Mouse (Mus musculus) adrenal gland, postnatal 0 days (tissue): ENCODE measurements around the gene Atf2. TPM values are rescaled to one million over a fixed set of nuclear protein-coding genes. Genes with fewer than 3 reads are reported as not detected.

Source experiments
- polyA plus RNA-seq: library from polyadenylated mRNA; unstranded; fragments of >200 nt; fragmentation: Nextera tagmentation; extraction: Ambion mirVana; gene quantifications from 2 replicates; pipeline ENCODE4 v1.2.1, GENCODE M21; 2015

Atf2 gene
- polyA plus RNA-seq, result 31.0 and 44.2 TPM in 2 replicates

DNA sequence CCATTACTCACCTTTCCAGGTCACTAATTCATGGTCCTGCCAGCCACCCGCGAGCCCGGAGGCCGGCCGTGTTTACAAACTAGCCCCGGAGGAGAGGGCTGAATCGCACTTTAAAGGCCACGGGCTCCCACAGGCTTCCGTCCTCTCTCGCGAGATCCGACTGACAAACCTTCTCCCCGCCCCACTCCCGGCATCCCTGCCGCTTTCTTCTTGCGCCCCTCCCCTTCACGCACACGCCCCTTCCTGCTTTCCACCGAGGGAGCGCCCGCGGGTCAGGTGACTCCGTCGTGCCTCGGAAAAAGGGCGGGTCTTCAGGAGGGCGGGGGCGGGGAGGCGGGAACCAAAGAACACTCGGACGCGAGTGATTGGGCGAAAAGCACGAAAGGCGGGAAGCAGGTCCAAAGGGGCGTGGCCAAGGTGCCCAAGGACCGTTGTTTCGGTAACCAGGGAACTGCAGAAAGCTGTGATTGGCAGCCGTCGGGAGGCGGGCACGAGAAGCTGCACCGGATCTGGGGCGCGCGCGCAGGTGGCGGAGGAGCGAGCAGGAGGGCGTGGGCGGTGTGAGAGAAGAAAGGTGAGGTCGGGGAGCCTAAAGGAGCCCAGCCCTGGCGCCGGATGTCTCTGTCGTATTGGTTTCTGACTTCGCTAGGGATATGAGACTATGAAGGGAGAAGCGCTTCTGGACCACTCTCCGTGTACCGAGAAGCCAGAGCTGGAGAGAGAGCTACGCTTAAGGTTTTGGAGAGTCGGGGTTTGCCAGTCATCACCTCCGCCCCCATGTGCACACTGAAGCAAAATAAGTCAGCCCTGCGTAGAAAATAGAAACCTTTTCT, at the start of gene Atf2:
Atf2 (minus strand) TSS at position 176 of the 833 bp plus-strand sequence.

DNA sequence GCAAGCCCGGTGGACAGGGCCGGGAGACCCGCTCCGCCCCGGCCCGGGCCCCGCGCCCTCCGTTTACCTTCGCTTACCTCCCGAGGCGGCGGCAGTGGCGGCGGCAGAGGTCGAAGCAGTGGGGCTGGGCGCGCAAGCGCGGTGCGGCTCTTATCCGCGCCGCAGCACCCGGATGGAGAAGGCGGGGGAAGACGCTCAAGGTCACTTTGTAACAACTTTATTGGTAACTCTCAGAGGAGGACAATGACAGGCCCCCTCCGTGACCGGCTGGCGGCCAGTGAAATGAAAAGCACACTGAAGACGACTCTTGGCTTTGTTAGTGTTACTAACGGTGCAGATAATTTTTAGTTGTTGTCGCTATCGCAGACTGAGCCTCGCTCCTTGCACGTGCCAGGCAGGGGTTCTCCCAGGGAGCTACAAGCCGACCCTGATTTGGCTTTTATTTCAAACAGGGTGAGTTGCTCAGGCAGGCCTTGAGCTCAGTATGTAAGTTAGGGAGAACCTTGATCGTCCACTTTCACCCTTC, 18.8 kb upstream of the Atf2 start, which contains the start of gene Atp5g3:
Atp5g3 (minus strand) TSS at position 152 of the 526 bp plus-strand sequence.

DNA sequence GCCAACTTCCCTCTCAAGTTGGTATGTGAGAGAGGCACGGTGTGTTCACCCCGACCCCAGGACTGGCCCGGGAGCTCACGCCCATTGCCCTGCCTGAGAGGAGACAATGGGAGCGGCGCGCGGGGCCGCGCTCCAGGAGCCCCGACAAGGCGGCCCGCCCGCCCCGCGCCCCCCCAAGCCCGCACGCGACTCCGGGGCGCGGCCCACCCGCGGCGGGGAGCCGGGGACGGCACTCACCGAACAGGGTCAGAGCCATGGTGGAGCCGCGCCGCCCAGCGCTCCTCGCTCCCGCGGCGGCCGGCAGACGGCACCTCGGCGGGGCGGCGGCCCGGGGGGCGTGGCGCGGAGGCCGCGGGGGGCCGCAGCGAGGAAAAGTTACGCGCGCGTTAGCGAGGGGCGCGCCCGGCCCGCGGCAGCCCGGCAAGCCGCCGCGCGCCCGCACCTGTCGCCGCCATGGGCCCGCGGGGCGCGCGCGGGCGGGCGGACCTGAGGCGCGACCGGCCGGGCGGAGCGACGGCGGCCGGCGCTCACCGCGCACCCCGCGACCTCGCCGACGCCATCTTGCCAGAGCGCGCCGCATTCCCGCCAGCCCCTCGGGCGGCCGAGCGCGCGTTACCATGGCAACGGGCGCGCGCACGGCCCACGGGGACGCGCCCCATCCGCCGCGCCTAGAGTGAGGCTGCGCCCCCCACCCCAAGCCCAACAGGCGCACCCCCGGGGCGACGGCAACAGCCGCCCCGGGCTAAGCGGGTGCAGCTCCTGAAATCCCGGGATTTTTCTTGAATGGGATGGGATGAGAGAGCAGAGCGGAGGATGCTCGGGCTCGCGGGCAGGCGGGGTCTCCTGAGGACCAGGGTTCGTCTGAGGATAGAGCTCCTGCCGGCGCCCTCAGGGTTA, 117.4 kb downstream of the Atf2 start, which contains the start of gene Chn1:
Chn1 (minus strand) TSS at position 561 of the 897 bp plus-strand sequence.

Other genes starting within 250 kb of the Atf2 start
- gene Chn1, start 117.3 kb downstream of the Atf2 start, polyA plus RNA-seq, result 14.1 and 16.9 TPM in 2 replicates
- 1,138 and 1,613 TPM in 2 replicates for gene Atp5g3, start 18.7 kb upstream of the Atf2 start, polyA plus RNA-seq